Mouse (Mus musculus): ENCODE data around the gene Akr1b3. TPM values are rescaled to one million over a fixed set of nuclear protein-coding genes. Genes with fewer than 3 reads are reported as not detected.
"Not testable (repeated sequence)": the region's sequence is repeated elsewhere in the genome, so short reads cannot be mapped to it uniquely, and the experiment has no call there.

Gene Akr1b3
- polyA plus RNA-seq, 1 experiment from 2014 or later: 126 TPM

- WGBS: 49% methylated on average over 14 of the region's 14 CpGs
- Histone ChIP-seq H3K4me2 (peak overlapping the region; percentile 29), H3K9me3 (replicated peaks) (no peaks in the 10 kb centered on the region)
Measured at GRCm38 (mm10) chr6:34346096-34346898, 29.0 kb upstream of the Akr1b3 start.

GRCm38 (mm10) chr6:34344935-34345334 lies 27.7 kb upstream of the Akr1b3 start:
- ATAC-seq (ENCODE audit: low FRiP score): no peak
- Histone ChIP-seq H3K27me3 (replicated peaks) (0 out of 2 replicates have a peak, but pooled peaks cover 3% of the 10 kb centered on the region), H3K9ac (replicated peaks) (no peak overlapping the region), H3K4me1 (peaks cover 2% of the 10 kb centered on the region; the same call in 1 of the 2 replicates), H3K36me3 (no peaks in the 10 kb centered on the region), H3K4me2 (no peak overlapping the region), H3K4me3 (replicated peaks) (no peak overlapping the region), H3K27ac (replicated peaks) (no peak overlapping the region), H3K9me3 (replicated peaks) (no peaks in the 10 kb centered on the region)
- WGBS: 33% methylated on average over 9 of the region's 9 CpGs

More at GRCm38 (mm10) chr6:34346096-34346898, 29.0 kb upstream of the Akr1b3 start:
- Histone ChIP-seq H3K36me3 (no peaks in the 10 kb centered on the region), H3K27me3 (replicated peaks) (0 out of 2 replicates have a peak, but pooled peaks cover 3% of the 10 kb centered on the region), H3K4me1 (peaks cover 2% of the 10 kb centered on the region; the same call in 1 of the 2 replicates), H3K9ac (replicated peaks) (no peak overlapping the region), H3K27ac (replicated peaks) (no peak overlapping the region), H3K4me3 (replicated peaks) (no peak overlapping the region)
- ATAC-seq (ENCODE audit: low FRiP score): peak; percentile 74; the same call in 1 of the 2 replicates

GRCm38 (mm10) chr6:34344135-34344850 lies 27.0 kb upstream of the Akr1b3 start:
- no peak for ATAC-seq (ENCODE audit: low FRiP score)
- Histone ChIP-seq H3K9me3 (replicated peaks) (no peaks in the 10 kb centered on the region), H3K4me1 (peaks cover 2% of the 10 kb centered on the region; the same call in 1 of the 2 replicates), H3K9ac (replicated peaks) (no peak overlapping the region), H3K36me3 (no peaks in the 10 kb centered on the region), H3K27me3 (replicated peaks) (0 out of 2 replicates have a peak, but pooled peaks cover 3% of the 10 kb centered on the region), H3K4me3 (replicated peaks) (no peak overlapping the region), H3K4me2 (no peak overlapping the region), H3K27ac (replicated peaks) (no peak overlapping the region)
- WGBS: 47% methylated on average over 10 of the region's 10 CpGs

DNA sequence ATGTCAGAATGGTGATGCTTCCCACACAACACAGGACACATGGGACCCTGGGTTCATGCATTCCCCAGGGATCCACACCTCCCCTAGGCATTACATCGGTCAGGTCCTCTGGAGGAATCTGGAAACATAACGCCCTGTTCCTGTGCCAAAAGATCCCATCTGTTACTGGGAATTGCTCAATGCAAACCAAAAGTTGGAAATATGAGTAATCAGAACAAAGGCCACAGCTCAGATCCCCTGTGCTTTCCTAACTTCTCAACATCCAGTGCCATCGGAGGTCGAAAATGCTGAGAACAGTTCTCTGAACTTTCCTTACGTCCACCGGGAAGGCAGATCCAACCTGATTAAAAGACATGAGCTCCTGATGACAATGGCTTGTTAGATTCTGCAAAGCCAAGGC lies 26.1 kb upstream of the Akr1b3 start:
- WGBS: 81% methylated on average over 6 of the region's 6 CpGs
- no peaks in the 10 kb centered on the region for H3K9me3 ChIP-seq (replicated peaks)
- H3K27me3 ChIP-seq (replicated peaks): 0 out of 2 replicates have a peak, but pooled peaks cover 3% of the 10 kb centered on the region
- H3K4me1 ChIP-seq: peaks cover 2% of the 10 kb centered on the region; the same call in 1 of the 2 replicates
- no peak for ATAC-seq (ENCODE audit: low FRiP score)
- H3K4me3 ChIP-seq (replicated peaks): no peak overlapping the region
- no peaks in the 10 kb centered on the region for H3K36me3 ChIP-seq
- H3K9ac ChIP-seq (replicated peaks): no peak overlapping the region
- no peak overlapping the region for H3K4me2 ChIP-seq
- no peak overlapping the region for H3K27ac ChIP-seq (replicated peaks)

DNA sequence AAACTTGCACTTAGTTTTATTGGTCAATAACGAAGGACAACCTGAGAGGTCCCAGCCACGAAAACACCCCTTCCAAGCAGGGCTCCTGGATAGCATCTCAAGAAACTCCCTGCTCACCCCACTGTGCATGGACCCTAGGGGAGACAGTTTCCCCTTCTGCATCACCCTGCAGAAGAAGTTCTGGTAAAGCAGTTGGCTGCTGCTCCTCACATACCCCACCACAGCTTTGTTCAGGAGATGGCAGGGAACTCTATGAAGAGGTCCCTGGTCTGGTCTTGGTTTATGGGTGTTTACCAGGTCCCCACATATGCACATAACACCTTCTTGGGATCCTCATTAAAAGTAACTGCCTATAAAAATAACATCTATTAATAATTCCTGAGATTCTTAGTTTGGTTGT lies 25.2 kb upstream of the Akr1b3 start:
- H3K27me3 ChIP-seq (replicated peaks): 0 out of 2 replicates have a peak, but pooled peaks cover 3% of the 10 kb centered on the region
- H3K9ac ChIP-seq (replicated peaks): no peak overlapping the region
- H3K4me3 ChIP-seq (replicated peaks): no peak overlapping the region
- 90% methylated on average over 2 of the region's 2 CpGs for WGBS
- no peaks in the 10 kb centered on the region for H3K9me3 ChIP-seq (replicated peaks)
- H3K4me2 ChIP-seq: no peak overlapping the region
- no peaks in the 10 kb centered on the region for H3K36me3 ChIP-seq
- H3K4me1 ChIP-seq: peaks cover 2% of the 10 kb centered on the region; the same call in 1 of the 2 replicates
- no peak for ATAC-seq (ENCODE audit: low FRiP score)
- H3K27ac ChIP-seq (replicated peaks): no peak overlapping the region

DNA sequence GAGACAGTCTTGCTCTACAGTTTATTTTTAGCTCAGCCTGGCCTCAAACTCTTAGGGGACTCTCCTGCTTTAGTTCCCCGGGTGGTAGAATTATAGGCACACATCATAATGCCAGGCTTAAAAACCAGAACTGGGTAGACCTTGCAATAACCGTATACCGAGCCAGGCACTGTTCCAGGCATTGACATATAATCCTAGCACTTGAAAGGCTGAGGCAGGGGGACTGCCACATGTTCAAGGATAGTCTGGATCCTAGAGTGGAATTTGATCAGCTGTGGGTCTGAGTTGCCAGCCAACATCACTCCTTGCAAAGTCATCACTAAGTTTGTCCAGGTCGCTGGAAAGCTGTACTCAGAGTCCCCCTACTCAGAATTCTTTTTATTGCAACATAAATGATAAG lies 24.7 kb upstream of the Akr1b3 start:
- Histone ChIP-seq H3K4me2 (no peak overlapping the region), H3K9ac (replicated peaks) (no peak overlapping the region), H3K4me1 (peaks cover 2% of the 10 kb centered on the region; the same call in 1 of the 2 replicates), H3K36me3 (no peaks in the 10 kb centered on the region), H3K4me3 (replicated peaks) (no peak overlapping the region), H3K27me3 (replicated peaks) (0 out of 2 replicates have a peak, but pooled peaks cover 3% of the 10 kb centered on the region), H3K9me3 (replicated peaks) (no peaks in the 10 kb centered on the region), H3K27ac (replicated peaks) (no peak overlapping the region)
- 91% methylated on average over 4 of the region's 4 CpGs for whole genome bisulfite sequencing
- ATAC-seq (ENCODE audit: low FRiP score): no peak

DNA sequence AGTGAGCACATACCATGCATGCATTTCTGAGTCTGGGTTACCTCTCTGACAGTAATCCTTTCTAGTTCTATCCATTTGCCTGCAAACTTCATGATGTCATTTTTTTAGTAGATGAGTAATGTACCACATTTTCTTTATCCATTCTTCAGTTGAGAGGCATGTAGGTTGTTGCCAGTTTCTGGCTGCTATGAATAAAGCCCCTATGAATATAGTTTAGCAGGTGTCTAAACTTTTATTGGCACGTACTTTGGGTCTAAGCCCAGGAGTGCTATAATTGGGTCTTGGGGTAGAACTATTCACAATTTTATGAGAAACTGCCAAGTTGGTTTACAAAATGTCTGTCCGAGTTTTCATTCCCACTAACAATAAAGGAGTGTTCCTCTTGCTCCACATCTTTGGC lies 20.5 kb upstream of the Akr1b3 start:
- WGBS: 90% methylated on average over 2 of the region's 2 CpGs
- no peaks in the 10 kb centered on the region for H3K9me3 ChIP-seq (replicated peaks)

GRCm38 (mm10) chr6:34334673-34335072 lies 17.4 kb upstream of the Akr1b3 start:
- H3K9ac ChIP-seq (replicated peaks): no peak overlapping the region
- H3K36me3 ChIP-seq: no peaks in the 10 kb centered on the region
- H3K9me3 ChIP-seq (replicated peaks): no peaks in the 10 kb centered on the region
- no peaks in the 10 kb centered on the region for H3K27me3 ChIP-seq (replicated peaks)
- H3K4me2 ChIP-seq: no peak overlapping the region
- H3K27ac ChIP-seq (replicated peaks): no peak overlapping the region
- no peaks in the 10 kb centered on the region for H3K4me1 ChIP-seq
- WGBS: 93% methylated on average over 5 of the region's 5 CpGs
- no peak overlapping the region for H3K4me3 ChIP-seq (replicated peaks)
- no peak for ATAC-seq (ENCODE audit: low FRiP score)

More for the DNA sequence above, 20.5 kb upstream of the Akr1b3 start:
- H3K27ac ChIP-seq (replicated peaks): no peak overlapping the region
- no peak overlapping the region for H3K9ac ChIP-seq (replicated peaks)
- no peak overlapping the region for H3K4me3 ChIP-seq (replicated peaks)
- H3K4me2 ChIP-seq: no peak overlapping the region
- no peak for ATAC-seq (ENCODE audit: low FRiP score)
- no peaks in the 10 kb centered on the region for H3K4me1 ChIP-seq
- no peaks in the 10 kb centered on the region for H3K27me3 ChIP-seq (replicated peaks)
- no peaks in the 10 kb centered on the region for H3K36me3 ChIP-seq

- 88% methylated on average over 12 of the region's 12 CpGs for WGBS
- H3K4me3 ChIP-seq (replicated peaks); H3K27ac ChIP-seq (replicated peaks); H3K9ac ChIP-seq (replicated peaks); H3K4me1 ChIP-seq; H3K27me3 ChIP-seq (replicated peaks); ATAC-seq (ENCODE audit: low FRiP score); H3K4me2 ChIP-seq; H3K36me3 ChIP-seq; H3K9me3 ChIP-seq (replicated peaks): not testable (repeated sequence)
Measured at GRCm38 (mm10) chr6:34331804-34332203, 14.5 kb upstream of the Akr1b3 start.

DNA sequence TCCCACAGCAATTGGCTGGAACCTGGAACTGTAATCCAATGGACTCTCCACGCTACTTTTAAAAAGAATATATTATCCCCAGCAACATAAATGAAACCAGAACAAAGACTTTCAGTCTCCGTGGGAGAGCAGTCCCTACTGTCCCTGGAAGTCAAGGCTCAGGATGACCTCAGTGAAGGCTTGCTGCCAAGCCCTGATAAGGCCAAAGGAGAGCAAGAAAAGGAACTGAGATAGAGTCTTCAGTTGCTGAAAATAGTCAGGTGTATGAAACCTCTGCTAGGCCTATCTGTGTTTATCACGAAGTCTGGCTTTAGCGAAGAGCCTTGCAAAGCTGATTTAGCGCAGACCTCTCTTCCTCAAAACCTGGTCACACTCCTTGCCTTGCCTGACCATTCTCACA lies 14.1 kb upstream of the Akr1b3 start:
- no peak overlapping the region for H3K4me2 ChIP-seq
- H3K9ac ChIP-seq (replicated peaks): no peak overlapping the region
- no peak overlapping the region for H3K27ac ChIP-seq (replicated peaks)
- ATAC-seq (ENCODE audit: low FRiP score): no peak
- H3K4me1 ChIP-seq: no peaks in the 10 kb centered on the region
- H3K27me3 ChIP-seq (replicated peaks): no peaks in the 10 kb centered on the region
- H3K9me3 ChIP-seq (replicated peaks): no peaks in the 10 kb centered on the region
- 82% methylated on average over 5 of the region's 5 CpGs for WGBS
- H3K36me3 ChIP-seq: no peaks in the 10 kb centered on the region
- no peak overlapping the region for H3K4me3 ChIP-seq (replicated peaks)

DNA sequence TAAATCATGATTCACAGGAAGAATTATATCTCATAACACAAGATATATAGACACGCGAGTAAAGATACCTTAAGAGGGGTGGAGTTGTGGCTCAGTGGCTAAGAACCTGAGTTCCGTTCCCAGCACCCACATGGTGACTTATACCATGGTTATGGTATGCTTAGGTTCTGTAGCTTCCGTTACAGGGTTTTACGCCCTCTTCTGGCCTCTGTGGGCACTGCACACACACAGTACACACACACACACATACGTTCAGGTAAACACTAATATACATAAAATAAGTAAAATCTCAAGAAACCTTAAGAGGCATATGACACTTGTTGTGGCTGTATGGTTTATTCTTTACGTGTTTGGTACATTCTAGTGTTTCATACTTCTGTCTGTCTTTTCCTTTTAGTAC lies 4.8 kb upstream of the Akr1b3 start:
- 97% methylated on average over 7 of the region's 7 CpGs for WGBS
- ATAC-seq (ENCODE audit: low FRiP score): no peak
- Histone ChIP-seq H3K4me1 (peaks cover 4% of the 10 kb centered on the region; the same call in 1 of the 2 replicates), H3K27ac (replicated peaks) (no peak overlapping the region), H3K27me3 (replicated peaks) (no peaks in the 10 kb centered on the region), H3K36me3 (no peaks in the 10 kb centered on the region), H3K4me2 (no peak overlapping the region), H3K9me3 (replicated peaks) (no peaks in the 10 kb centered on the region), H3K4me3 (replicated peaks) (no peak overlapping the region), H3K9ac (replicated peaks) (no peak overlapping the region)

Measured in neural tube, embryonic 15.5 days (tissue).